Mouse (Mus musculus) lung, postnatal 0 days (tissue): ENCODE data around the gene Tas1r1.

Experiments used
- CTCF ChIP-seq: IDR thresholded peaks from 2 replicates; pipeline ENCODE4 v1.5.1; 2016; ENCODE audit warnings: antibody characterized with exemption, mild to moderate bottlenecking
- EP300 ChIP-seq: IDR thresholded peaks from 2 replicates; pipeline ENCODE4 v1.6.1; 2016; ENCODE audit warnings: antibody characterized with exemption, mild to moderate bottlenecking, control low read depth

DNA sequence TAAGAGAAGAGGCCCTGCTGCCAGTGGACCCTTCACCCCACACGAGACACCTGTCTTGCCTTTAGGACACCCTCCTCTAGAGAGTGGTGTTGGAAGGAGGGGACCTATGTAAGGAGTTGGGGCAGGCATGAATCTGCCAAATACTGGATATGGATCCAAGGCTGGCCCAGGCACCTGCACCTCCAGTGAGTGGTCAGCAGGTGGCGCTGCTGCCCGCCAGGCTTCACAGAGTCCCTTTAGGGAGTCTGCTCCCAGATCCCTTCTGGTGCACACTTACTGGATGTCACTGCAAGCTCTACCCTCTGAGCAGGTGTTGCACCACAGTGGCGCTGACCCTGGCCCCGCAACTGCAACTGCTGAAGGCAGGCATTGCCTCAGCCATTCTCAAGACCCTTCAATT is 57.0 kb downstream of the Tas1r1 start:
- TF ChIP-seq EP300 (no peak), CTCF (peak; percentile 100)
